Mouse (Mus musculus) hindbrain, postnatal 0 days (tissue): Measurements from ENCODE around the gene Cd83. TPM values are rescaled to one million over a fixed set of nuclear protein-coding genes. Genes with fewer than 3 reads are reported as not detected.

Source experiments
- ATAC-seq: fragments of 200-750 bp; cut with Nextera tagmentation; 2 replicates; pipeline ENCODE4 v1.8.0; 2017; ENCODE audit warnings: mild to moderate bottlenecking, moderate TSS enrichment, moderate library complexity
- DNase-seq: peaks from one replicate; pipeline ENCODE4 v3.0.0-alpha.2; 2015; ENCODE audit warnings: low spot score
- H3K27ac ChIP-seq: fragments of 300-500 bp; sonication (generic); 2 replicates; pipeline ENCODE4 v1.5.1; 2014; ENCODE audit warnings: mild to moderate bottlenecking
- H3K27me3 ChIP-seq: fragments of 300-500 bp; sonication (generic); 2 replicates; pipeline ENCODE4 v1.6.1; 2014; ENCODE audit warnings: low read length, mixed read lengths; ENCODE audit not compliant: insufficient read depth
- H3K36me3 ChIP-seq: fragments of 300-500 bp; sonication (generic); 2 replicates; pipeline ENCODE4 v1.6.1; 2014; ENCODE audit warnings: low read length, mixed read lengths; ENCODE audit not compliant: insufficient read depth
- H3K4me1 ChIP-seq: fragments of 300-500 bp; sonication (generic); 2 replicates; pipeline ENCODE4 v1.6.1; 2014; ENCODE audit warnings: antibody characterized with exemption, low read length, mixed read lengths; ENCODE audit not compliant: insufficient read depth
- H3K4me2 ChIP-seq: fragments of 300-500 bp; sonication (generic); 2 replicates; pipeline ENCODE4 v1.6.1; 2014; ENCODE audit warnings: low read depth, mild to moderate bottlenecking, low read length, moderate library complexity, mixed read lengths
- H3K4me3 ChIP-seq: fragments of 300-500 bp; sonication (generic); 2 replicates; pipeline ENCODE4 v1.5.1; 2014; ENCODE audit warnings: low read length
- H3K9ac ChIP-seq: fragments of 300-500 bp; sonication (generic); replicated peaks from 2 replicates; pipeline ENCODE4 v1.6.1; 2014; ENCODE audit warnings: mild to moderate bottlenecking, low read length, moderate library complexity, mixed read lengths
- H3K9me3 ChIP-seq: fragments of 300-500 bp; sonication (generic); 2 replicates; pipeline ENCODE4 v1.6.1; 2016; ENCODE audit warnings: low read length, mixed read lengths
- CTCF ChIP-seq: IDR thresholded peaks from 2 replicates; pipeline ENCODE4 v1.5.1; 2016; ENCODE audit warnings: antibody characterized with exemption, control low read depth, low read depth
- WGBS: fragments of 180-500 bp; shearing (Covaris S2); extraction: QIAGEN DNeasy Blood & Tissue Kit; methylation state at CpG from one replicate; pipeline ENCODE4 v1.1.7; 2014; 5-methylcytosine and 5-hydroxymethylcytosine counted together
- polyA plus RNA-seq: library from polyadenylated mRNA; unstranded; fragments of >200 nt; fragmentation: Nextera tagmentation; extraction: Ambion mirVana; gene quantifications from 2 replicates; pipeline ENCODE4 v1.2.1, GENCODE M21; 2015
- total RNA-seq: library from RNA; depleted of rRNA; stranded (reverse); fragments of >200 nt; gene quantifications from 2 replicates; pipeline ENCODE4 v1.2.3, GENCODE M21; 2014

The Cd83 gene
- total and polyA plus RNA-seq, 2 experiments from 2014 or later = 38.5 to 45.4 TPM

- TF ChIP-seq CTCF = no peak
- peak overlapping the region; percentile 76 for H3K27ac ChIP-seq
- peak overlapping the region; percentile 98 for H3K4me2 ChIP-seq
- peak; percentile 16; the same call in 1 of the 2 replicates for ATAC-seq
- 34% methylated on average over 8 of the region's 8 CpGs for WGBS
- H3K9ac ChIP-seq = peak overlapping the region; percentile 78
- no peaks in the 10 kb centered on the region for H3K36me3 ChIP-seq
- H3K4me3 ChIP-seq = peak overlapping the region; percentile 65
- no peak for DNase-seq
- H3K9me3 ChIP-seq = no peaks in the 10 kb centered on the region
- H3K27me3 ChIP-seq = no peaks in the 10 kb centered on the region
- peaks cover 21% of the 10 kb centered on the region for H3K4me1 ChIP-seq
These were observed 1.1 kb downstream of the Cd83 start for GRCm38 (mm10) chr13:43785712-43786072.

GRCm38 (mm10) chr13:43786171-43786795, 1.7 kb downstream of the Cd83 start:
- Histone ChIP-seq H3K9me3 (no peaks in the 10 kb centered on the region), H3K27ac (peak overlapping the region; percentile 76; the same call in 1 of the 2 replicates), H3K27me3 (no peaks in the 10 kb centered on the region), H3K36me3 (no peaks in the 10 kb centered on the region), H3K4me1 (peaks cover 21% of the 10 kb centered on the region), H3K4me2 (peak overlapping the region; percentile 98), H3K4me3 (peak overlapping the region; percentile 65), H3K9ac (peak overlapping the region; percentile 78; the same call in 1 of the 2 replicates)
- 37% methylated on average over 12 of the region's 12 CpGs for WGBS
- ATAC-seq = no peak
- DNase-seq = no peak
- TF ChIP-seq CTCF = no peak

- H3K4me3 ChIP-seq = no peak overlapping the region
- H3K4me2 ChIP-seq = 0 out of 2 replicates have a peak overlapping the region, but pooled peaks have one; percentile 98
- no peak overlapping the region for H3K27ac ChIP-seq
- WGBS = 51% methylated on average over 2 of the region's 2 CpGs
- H3K9ac ChIP-seq = no peak overlapping the region
- no peak for ATAC-seq
- DNase-seq = no peak
- no peaks in the 10 kb centered on the region for H3K27me3 ChIP-seq
- peaks cover 21% of the 10 kb centered on the region for H3K4me1 ChIP-seq
- no peaks in the 10 kb centered on the region for H3K9me3 ChIP-seq
- no peaks in the 10 kb centered on the region for H3K36me3 ChIP-seq
- no peak for TF ChIP-seq CTCF
These were observed 2.7 kb downstream of the Cd83 start for GRCm38 (mm10) chr13:43787262-43787661.

GRCm38 (mm10) chr13:43788071-43788470, 3.5 kb downstream of the Cd83 start:
- Histone ChIP-seq H3K4me3 (no peak overlapping the region), H3K27me3 (no peaks in the 10 kb centered on the region), H3K9ac (no peak overlapping the region), H3K4me2 (no peak overlapping the region), H3K9me3 (no peaks in the 10 kb centered on the region), H3K36me3 (no peaks in the 10 kb centered on the region), H3K27ac (no peak overlapping the region), H3K4me1 (peaks cover 21% of the 10 kb centered on the region)
- WGBS = 80% methylated on average over 8 of the region's 8 CpGs
- DNase-seq (no peak), ATAC-seq (no peak)
- TF ChIP-seq CTCF = no peak

GRCm38 (mm10) chr13:43788983-43789645, 4.5 kb downstream of the Cd83 start:
- H3K9ac ChIP-seq = no peak overlapping the region
- no peak for TF ChIP-seq CTCF
- 69% methylated on average over 10 of the region's 10 CpGs for WGBS
- H3K4me3 ChIP-seq = no peak overlapping the region
- no peak for ATAC-seq
- no peaks in the 10 kb centered on the region for H3K36me3 ChIP-seq
- no peaks in the 10 kb centered on the region for H3K27me3 ChIP-seq
- DNase-seq = no peak
- peaks cover 19% of the 10 kb centered on the region for H3K4me1 ChIP-seq
- H3K9me3 ChIP-seq = no peaks in the 10 kb centered on the region
- no peak overlapping the region for H3K4me2 ChIP-seq
- no peak overlapping the region for H3K27ac ChIP-seq

GRCm38 (mm10) chr13:43790229-43791001, 5.8 kb downstream of the Cd83 start:
- Histone ChIP-seq H3K4me3 (no peak overlapping the region), H3K4me1 (0 out of 2 replicates have a peak, but pooled peaks cover 11% of the 10 kb centered on the region), H3K27ac (no peak overlapping the region), H3K27me3 (no peaks in the 10 kb centered on the region), H3K36me3 (no peaks in the 10 kb centered on the region), H3K9me3 (no peaks in the 10 kb centered on the region), H3K9ac (no peak overlapping the region), H3K4me2 (no peak overlapping the region)
- DNase-seq = no peak
- WGBS = 96% methylated on average over 11 of the region's 11 CpGs
- ATAC-seq = no peak
- TF ChIP-seq CTCF = no peak
